Mouse (Mus musculus): ENCODE measurements around the gene Lrguk. TPM values are rescaled to one million over a fixed set of nuclear protein-coding genes. Genes with fewer than 3 reads are reported as not detected.

The Lrguk gene
- polyA plus RNA-seq, 1 experiment from 2014 or later: 0.91 TPM

DNA sequence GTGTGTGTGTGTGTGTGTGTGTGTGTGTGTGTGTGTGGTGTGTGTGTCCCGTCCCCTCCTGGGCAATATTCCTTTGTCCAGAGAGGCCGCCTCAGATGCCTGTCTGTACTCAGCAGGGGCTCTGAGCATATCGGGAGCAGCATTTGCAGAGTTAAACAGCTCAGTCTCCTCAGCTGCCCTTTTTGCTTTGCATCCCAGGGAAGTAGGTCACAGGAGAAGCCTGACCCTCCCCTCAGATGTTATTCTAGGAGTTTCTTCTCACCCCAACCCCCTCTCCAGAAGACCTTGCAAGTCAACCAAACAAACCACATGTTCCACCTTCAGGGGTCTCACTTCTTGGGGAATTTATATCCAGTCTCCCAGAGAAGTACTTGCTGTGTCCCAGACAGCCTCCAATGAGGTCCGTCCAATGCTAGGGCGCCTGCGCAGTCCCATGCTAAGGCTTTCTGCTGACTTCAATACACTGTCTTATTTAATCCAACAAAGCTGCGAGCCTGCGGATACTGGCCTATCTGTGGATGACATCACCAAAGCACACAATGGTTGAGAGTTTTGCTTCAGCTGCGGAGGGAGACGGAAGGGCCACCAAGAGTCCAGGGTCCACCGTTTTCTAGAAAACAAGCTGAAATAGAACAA is 17.4 kb downstream of the Lrguk start:
- WGBS: 75% methylated on average over 11 of the region's 11 CpGs
- ATAC-seq (ENCODE audit: low FRiP score, low TSS enrichment): no peak
- H3K27ac ChIP-seq (ENCODE audit: low read length): no peak overlapping the region

DNA sequence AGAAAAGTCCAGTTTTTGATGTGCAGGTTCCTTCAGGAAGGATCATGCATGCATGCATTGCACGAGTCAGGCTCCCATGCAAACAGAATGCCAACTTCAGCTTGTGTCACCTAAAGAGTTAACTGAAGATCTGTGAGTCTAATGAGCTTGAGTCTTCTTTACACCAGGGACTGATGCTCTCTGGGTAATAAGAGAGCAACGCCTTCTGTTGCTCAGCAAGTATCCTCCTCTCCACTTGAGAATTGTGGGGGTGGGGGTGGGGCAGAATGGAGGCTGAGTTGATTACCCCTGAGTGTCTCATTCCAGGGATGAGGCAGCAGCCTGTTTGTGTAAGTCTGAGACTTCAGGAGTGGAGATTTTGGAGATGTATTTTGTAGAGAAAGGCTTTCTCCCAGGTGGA is 20.2 kb downstream of the Lrguk start:
- 60% methylated on average over 2 of the region's 2 CpGs for WGBS
- H3K4me2 ChIP-seq (replicated peaks; ENCODE audit: low read depth, low read length): no peak overlapping the region
- peaks cover 5% of the 10 kb centered on the region; the same call in 1 of the 2 replicates for H3K4me1 ChIP-seq (ENCODE audit: insufficient read depth, low read length)

More for the DNA sequence above, 17.4 kb downstream of the Lrguk start:
- peaks cover 11% of the 10 kb centered on the region; the same call in 1 of the 2 replicates for H3K4me1 ChIP-seq (ENCODE audit: insufficient read depth, low read length)
- no peaks in the 10 kb centered on the region for H3K9me3 ChIP-seq (ENCODE audit: low read length)
- no peaks in the 10 kb centered on the region for H3K27me3 ChIP-seq (ENCODE audit: insufficient read depth, low read length)
- no peak overlapping the region for H3K4me2 ChIP-seq (replicated peaks; ENCODE audit: low read depth, low read length)
- no peak overlapping the region for H3K4me3 ChIP-seq (ENCODE audit: low read length)
- H3K36me3 ChIP-seq (ENCODE audit: insufficient read depth, low read length): no peaks in the 10 kb centered on the region
- H3K9ac ChIP-seq (replicated peaks; ENCODE audit: low read length): no peak overlapping the region

DNA sequence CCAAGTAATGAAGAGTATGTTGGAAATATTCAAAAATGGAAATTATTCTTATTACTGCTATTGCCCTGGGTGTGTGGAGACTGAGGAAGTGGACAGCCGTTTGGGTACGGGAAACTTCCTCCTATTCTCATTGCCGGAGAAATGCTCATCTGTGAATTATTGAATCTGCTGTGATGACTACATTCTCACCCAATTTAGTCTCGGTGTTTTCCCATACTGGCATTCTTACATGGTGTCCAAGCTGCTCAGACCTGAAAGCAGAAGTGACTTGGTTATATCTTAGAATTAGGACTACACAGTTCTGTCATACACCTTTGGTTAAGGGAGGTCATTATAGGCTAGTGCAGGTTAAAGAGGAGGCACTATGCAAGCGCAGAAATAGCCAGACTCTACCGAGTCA is 30.5 kb downstream of the Lrguk start:
- no peak for ATAC-seq (ENCODE audit: low FRiP score, low TSS enrichment)
- H3K4me1 ChIP-seq (ENCODE audit: insufficient read depth, low read length): no peaks in the 10 kb centered on the region
- no peaks in the 10 kb centered on the region for H3K27me3 ChIP-seq (ENCODE audit: insufficient read depth, low read length)
- H3K9me3 ChIP-seq (ENCODE audit: low read length): no peaks in the 10 kb centered on the region
- H3K36me3 ChIP-seq (ENCODE audit: insufficient read depth, low read length): no peaks in the 10 kb centered on the region
- H3K9ac ChIP-seq (replicated peaks; ENCODE audit: low read length): no peak overlapping the region
- no peak overlapping the region for H3K4me2 ChIP-seq (replicated peaks; ENCODE audit: low read depth, low read length)
- WGBS: 86% methylated on average over 6 of the region's 6 CpGs
- H3K27ac ChIP-seq (ENCODE audit: low read length): no peak overlapping the region
- no peak overlapping the region for H3K4me3 ChIP-seq (ENCODE audit: low read length)

More for the DNA sequence above, 20.2 kb downstream of the Lrguk start:
- no peak overlapping the region for H3K27ac ChIP-seq (ENCODE audit: low read length)
- ATAC-seq (ENCODE audit: low FRiP score, low TSS enrichment): no peak
- no peaks in the 10 kb centered on the region for H3K9me3 ChIP-seq (ENCODE audit: low read length)
- H3K9ac ChIP-seq (replicated peaks; ENCODE audit: low read length): no peak overlapping the region
- no peaks in the 10 kb centered on the region for H3K27me3 ChIP-seq (ENCODE audit: insufficient read depth, low read length)
- H3K36me3 ChIP-seq (ENCODE audit: insufficient read depth, low read length): no peaks in the 10 kb centered on the region
- no peak overlapping the region for H3K4me3 ChIP-seq (ENCODE audit: low read length)

DNA sequence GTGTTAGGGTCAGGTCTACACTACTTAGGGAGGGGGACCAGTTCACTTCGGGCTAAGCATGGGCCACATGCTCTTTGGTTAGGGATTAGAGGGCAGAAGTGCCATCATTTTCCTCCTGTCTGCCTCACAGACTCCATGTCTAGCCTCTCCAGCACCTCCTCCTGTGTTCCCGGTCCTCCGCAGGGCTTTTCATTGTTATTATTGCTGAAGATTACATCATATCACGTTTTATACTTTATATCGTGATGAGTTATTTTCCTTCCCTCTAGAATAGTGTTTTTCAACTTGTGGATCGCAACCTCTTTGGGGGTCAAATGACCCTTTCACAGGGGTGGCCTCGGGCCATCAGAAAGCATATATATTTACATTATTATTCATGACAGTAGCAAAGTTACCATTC is 37.5 kb downstream of the Lrguk start:
- Histone ChIP-seq H3K4me1 (ENCODE audit: insufficient read depth, low read length) (no peaks in the 10 kb centered on the region), H3K4me2 (replicated peaks; ENCODE audit: low read depth, low read length) (no peak overlapping the region), H3K27me3 (ENCODE audit: insufficient read depth, low read length) (no peaks in the 10 kb centered on the region), H3K27ac (ENCODE audit: low read length) (no peak overlapping the region), H3K9me3 (ENCODE audit: low read length) (no peaks in the 10 kb centered on the region), H3K9ac (replicated peaks; ENCODE audit: low read length) (no peak overlapping the region), H3K36me3 (ENCODE audit: insufficient read depth, low read length) (no peaks in the 10 kb centered on the region), H3K4me3 (ENCODE audit: low read length) (no peak overlapping the region)
- WGBS: 84% methylated on average over 7 of the region's 7 CpGs
- ATAC-seq (ENCODE audit: low FRiP score, low TSS enrichment): no peak

DNA sequence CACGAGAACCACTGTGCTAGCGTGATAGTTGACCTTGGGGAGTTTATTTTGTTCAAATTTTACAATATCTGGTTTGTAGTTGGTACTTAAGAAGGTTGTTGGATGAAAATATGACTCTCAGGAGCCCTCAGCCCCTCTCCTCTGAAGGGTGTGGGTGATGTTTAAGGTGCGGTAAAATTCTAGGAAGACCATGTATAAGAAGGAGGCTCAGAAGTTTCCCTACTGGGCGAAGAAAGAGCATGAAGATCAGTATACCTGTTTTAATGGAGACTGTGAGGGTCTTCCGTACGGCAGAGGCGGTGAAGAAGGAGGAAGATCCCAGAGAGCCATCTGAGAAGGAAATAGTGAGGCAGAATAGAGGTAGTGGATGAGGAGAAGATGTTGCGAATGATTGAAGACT is 38.0 kb downstream of the Lrguk start:
- Histone ChIP-seq H3K36me3 (ENCODE audit: insufficient read depth, low read length) (no peaks in the 10 kb centered on the region), H3K4me1 (ENCODE audit: insufficient read depth, low read length) (no peaks in the 10 kb centered on the region), H3K4me3 (ENCODE audit: low read length) (no peak overlapping the region), H3K9ac (replicated peaks; ENCODE audit: low read length) (no peak overlapping the region), H3K4me2 (replicated peaks; ENCODE audit: low read depth, low read length) (no peak overlapping the region), H3K27me3 (ENCODE audit: insufficient read depth, low read length) (no peaks in the 10 kb centered on the region), H3K27ac (ENCODE audit: low read length) (no peak overlapping the region), H3K9me3 (ENCODE audit: low read length) (no peaks in the 10 kb centered on the region)
- ATAC-seq (ENCODE audit: low FRiP score, low TSS enrichment): no peak
- 93% methylated on average over 8 of the region's 8 CpGs for WGBS

DNA sequence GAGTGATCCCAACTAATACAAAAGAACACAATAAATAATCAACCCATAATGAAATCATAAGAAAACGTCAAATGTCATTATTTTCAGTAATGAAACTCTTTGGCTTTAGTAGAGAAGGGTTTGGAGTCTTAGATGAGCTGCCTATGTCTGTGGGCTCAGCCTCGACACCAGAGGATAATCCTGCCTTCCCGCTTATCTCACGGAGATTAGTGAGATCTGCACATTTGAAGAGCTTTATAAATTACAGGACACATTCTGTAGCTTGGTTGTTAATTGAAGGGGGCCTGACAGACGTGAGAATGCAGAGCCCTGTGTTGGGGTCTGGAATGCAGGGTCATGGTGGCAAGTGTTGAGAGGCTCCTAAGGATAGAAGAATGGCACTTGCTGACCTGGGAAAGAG is 42.7 kb downstream of the Lrguk start:
- 59% methylated on average over 5 of the region's 5 CpGs for WGBS
- Histone ChIP-seq H3K27ac (ENCODE audit: low read length) (no peak overlapping the region), H3K27me3 (ENCODE audit: insufficient read depth, low read length) (no peaks in the 10 kb centered on the region), H3K9me3 (ENCODE audit: low read length) (no peaks in the 10 kb centered on the region), H3K9ac (replicated peaks; ENCODE audit: low read length) (no peak overlapping the region), H3K4me3 (ENCODE audit: low read length) (no peak overlapping the region), H3K4me2 (replicated peaks; ENCODE audit: low read depth, low read length) (no peak overlapping the region), H3K4me1 (ENCODE audit: insufficient read depth, low read length) (no peaks in the 10 kb centered on the region), H3K36me3 (ENCODE audit: insufficient read depth, low read length) (no peaks in the 10 kb centered on the region)
- ATAC-seq (ENCODE audit: low FRiP score, low TSS enrichment): no peak

DNA sequence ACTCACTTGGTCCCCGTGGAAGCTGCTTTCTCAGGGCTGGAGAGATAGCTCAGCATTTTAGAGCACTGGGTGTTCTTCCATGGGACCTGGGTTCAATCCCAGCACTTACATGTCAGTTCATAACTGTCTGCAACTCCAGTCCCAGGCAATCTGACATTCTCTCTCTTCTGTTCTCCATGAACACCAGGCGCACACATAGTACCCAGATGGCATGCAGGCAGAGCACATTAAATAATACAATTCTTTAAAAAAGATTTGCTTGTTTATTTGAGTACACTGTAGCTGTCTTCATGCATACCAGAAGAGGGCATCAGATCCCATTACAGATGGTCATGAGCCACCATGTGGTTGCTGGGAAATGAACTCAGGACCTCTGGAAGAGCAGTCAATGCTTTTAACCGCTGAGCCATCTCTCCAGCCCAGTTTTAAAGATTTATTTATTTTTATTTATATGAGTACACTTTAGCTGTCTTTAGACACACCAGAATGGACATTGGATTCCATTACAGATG is 44.7 kb downstream of the Lrguk start:
- no peak for ATAC-seq (ENCODE audit: low FRiP score, low TSS enrichment)

DNA sequence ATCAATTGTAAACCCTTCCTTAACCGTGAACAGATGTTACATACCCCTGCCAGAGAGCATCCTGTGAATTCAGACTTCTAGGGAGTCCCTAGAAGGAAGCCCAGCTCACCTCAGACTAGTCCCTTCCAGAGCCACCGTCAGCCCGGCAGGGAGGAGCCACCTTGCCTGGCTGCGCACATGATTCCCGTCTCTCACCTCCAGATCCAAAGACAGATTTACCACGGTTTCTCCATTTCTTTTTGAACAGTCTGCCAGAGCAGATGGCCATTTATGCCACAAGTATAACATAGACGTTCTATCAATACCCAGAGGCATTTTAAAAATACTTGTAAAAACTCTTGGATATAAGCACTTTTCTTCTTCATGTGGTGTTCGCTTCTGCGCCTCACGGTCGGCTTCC is 46.3 kb downstream of the Lrguk start:
- no peak overlapping the region for H3K4me3 ChIP-seq (ENCODE audit: low read length)
- no peak overlapping the region for H3K9ac ChIP-seq (replicated peaks; ENCODE audit: low read length)
- no peaks in the 10 kb centered on the region for H3K36me3 ChIP-seq (ENCODE audit: insufficient read depth, low read length)
- H3K4me1 ChIP-seq (ENCODE audit: insufficient read depth, low read length): no peaks in the 10 kb centered on the region
- H3K9me3 ChIP-seq (ENCODE audit: low read length): no peaks in the 10 kb centered on the region
- no peak for ATAC-seq (ENCODE audit: low FRiP score, low TSS enrichment)
- no peaks in the 10 kb centered on the region for H3K27me3 ChIP-seq (ENCODE audit: insufficient read depth, low read length)
- H3K27ac ChIP-seq (ENCODE audit: low read length): no peak overlapping the region
- WGBS: 83% methylated on average over 11 of the region's 11 CpGs
- no peak overlapping the region for H3K4me2 ChIP-seq (replicated peaks; ENCODE audit: low read depth, low read length)

More for the DNA sequence above, 44.7 kb downstream of the Lrguk start:
- H3K4me3 ChIP-seq (ENCODE audit: low read length): no peak overlapping the region
- 94% methylated on average over 3 of the region's 3 CpGs for WGBS
- H3K27ac ChIP-seq (ENCODE audit: low read length): no peak overlapping the region
- no peaks in the 10 kb centered on the region for H3K4me1 ChIP-seq (ENCODE audit: insufficient read depth, low read length)
- H3K9me3 ChIP-seq (ENCODE audit: low read length): no peaks in the 10 kb centered on the region
- H3K36me3 ChIP-seq (ENCODE audit: insufficient read depth, low read length): no peaks in the 10 kb centered on the region
- no peak overlapping the region for H3K4me2 ChIP-seq (replicated peaks; ENCODE audit: low read depth, low read length)
- no peak overlapping the region for H3K9ac ChIP-seq (replicated peaks; ENCODE audit: low read length)
- H3K27me3 ChIP-seq (ENCODE audit: insufficient read depth, low read length): no peaks in the 10 kb centered on the region

DNA sequence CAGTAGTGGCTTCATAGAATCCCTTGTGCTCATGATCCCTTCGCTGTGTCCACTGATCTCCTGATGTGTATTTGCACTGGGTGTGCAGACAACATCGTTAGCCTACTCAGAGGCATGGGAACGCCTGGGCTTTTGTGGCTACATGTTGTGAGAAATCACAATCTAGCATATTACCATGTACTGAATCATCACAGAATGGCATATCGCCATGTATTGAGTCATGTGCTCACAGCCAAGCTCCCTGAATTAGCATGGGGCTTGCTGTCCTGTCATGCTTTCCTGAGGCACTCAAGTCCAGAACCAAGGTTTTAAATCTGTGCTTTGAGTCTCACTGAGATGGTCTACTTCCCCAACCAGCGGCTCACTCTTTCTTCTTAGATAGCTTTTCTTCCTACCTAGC is 54.2 kb downstream of the Lrguk start:
- 95% methylated on average over 5 of the region's 5 CpGs for WGBS
- Histone ChIP-seq H3K4me2 (replicated peaks; ENCODE audit: low read depth, low read length) (no peak overlapping the region), H3K9me3 (ENCODE audit: low read length) (no peaks in the 10 kb centered on the region), H3K36me3 (ENCODE audit: insufficient read depth, low read length) (no peaks in the 10 kb centered on the region), H3K27ac (ENCODE audit: low read length) (no peak overlapping the region), H3K27me3 (ENCODE audit: insufficient read depth, low read length) (no peaks in the 10 kb centered on the region), H3K4me1 (ENCODE audit: insufficient read depth, low read length) (no peaks in the 10 kb centered on the region), H3K4me3 (ENCODE audit: low read length) (no peak overlapping the region), H3K9ac (replicated peaks; ENCODE audit: low read length) (no peak overlapping the region)
- no peak for ATAC-seq (ENCODE audit: low FRiP score, low TSS enrichment)

DNA sequence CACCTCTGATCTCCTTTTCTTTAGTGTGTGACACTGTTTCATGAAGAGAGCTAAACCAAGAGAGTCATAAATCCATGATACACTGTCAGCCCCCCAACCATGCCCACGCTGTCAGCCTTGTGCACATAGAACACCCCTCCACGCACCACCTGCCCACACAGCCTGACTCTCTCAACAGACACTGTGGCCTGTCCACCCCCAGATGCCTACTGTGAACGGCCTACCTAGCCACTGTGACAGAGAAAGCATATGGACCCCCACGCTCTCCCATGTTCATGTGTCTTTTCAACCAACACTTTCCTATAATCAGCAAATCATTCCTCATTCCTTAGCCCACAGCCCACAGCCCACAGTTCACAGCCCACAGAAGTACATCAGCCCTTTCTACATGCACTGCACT is 58.5 kb downstream of the Lrguk start:
- WGBS: 67% methylated on average over 4 of the region's 4 CpGs
- no peaks in the 10 kb centered on the region for H3K27me3 ChIP-seq (ENCODE audit: insufficient read depth, low read length)
- H3K9me3 ChIP-seq (ENCODE audit: low read length): no peaks in the 10 kb centered on the region
- H3K36me3 ChIP-seq (ENCODE audit: insufficient read depth, low read length): no peaks in the 10 kb centered on the region
- no peak overlapping the region for H3K27ac ChIP-seq (ENCODE audit: low read length)
- no peak for ATAC-seq (ENCODE audit: low FRiP score, low TSS enrichment)
- H3K4me2 ChIP-seq (replicated peaks; ENCODE audit: low read depth, low read length): no peak overlapping the region
- 0 out of 2 replicates have a peak, but pooled peaks cover 2% of the 10 kb centered on the region for H3K4me1 ChIP-seq (ENCODE audit: insufficient read depth, low read length)
- no peak overlapping the region for H3K4me3 ChIP-seq (ENCODE audit: low read length)
- H3K9ac ChIP-seq (replicated peaks; ENCODE audit: low read length): no peak overlapping the region

Data from kidney, embryonic 16.5 days (tissue).